Mouse (Mus musculus): ENCODE measurements around the gene Pnmt. TPM values are rescaled to one million over a fixed set of nuclear protein-coding genes. Genes with fewer than 3 reads are reported as not detected.

The Pnmt gene
- polyA plus RNA-seq, 1 experiment, result not detected

DNA sequence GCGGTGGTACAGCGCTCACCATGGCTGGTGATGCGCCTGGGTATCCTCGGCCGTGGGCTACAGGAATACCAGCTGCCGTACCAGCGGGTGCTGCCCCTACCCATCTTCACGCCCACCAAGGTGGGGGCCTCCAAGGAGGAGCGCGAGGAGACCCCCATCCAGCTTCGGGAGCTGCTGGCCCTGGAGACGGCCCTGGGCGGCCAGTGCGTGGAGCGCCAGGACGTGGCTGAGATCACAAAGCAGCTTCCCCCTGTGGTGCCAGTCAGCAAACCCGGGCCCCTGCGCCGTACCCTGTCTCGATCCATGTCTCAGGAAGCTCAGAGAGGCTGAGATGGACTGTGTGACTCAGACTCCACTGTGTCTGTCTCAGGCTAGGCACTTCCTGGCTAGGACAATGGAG, 2.0 kb upstream of the Pnmt start:
- no peak for TF ChIP-seq CTCF (IDR thresholded peaks at IDR 0.05; ENCODE audit: control insufficient read depth, insufficient read depth, low read length)
- no peak for TF ChIP-seq POLR2A (IDR thresholded peaks at IDR 0.05; ENCODE audit: borderline replicate concordance, control insufficient read depth, low read depth, low read length)

GRCm38 (mm10) chr11:98384721-98385637, 1.3 kb upstream of the Pnmt start:
- no peak for TF ChIP-seq CTCF (IDR thresholded peaks at IDR 0.05; ENCODE audit: control insufficient read depth, insufficient read depth, low read length)
- TF ChIP-seq POLR2A (IDR thresholded peaks at IDR 0.05; ENCODE audit: borderline replicate concordance, control insufficient read depth, low read depth, low read length), result no peak
- WGBS, result 71% methylated on average over 8 of the region's 8 CpGs

More for the DNA sequence above, 2.0 kb upstream of the Pnmt start:
- WGBS, result 79% methylated on average over 20 of the region's 20 CpGs
- H3K27ac ChIP-seq (ENCODE audit: control insufficient read depth, insufficient read depth, low read depth, low read length, poor library complexity), result no peak overlapping the region
- H3K4me1 ChIP-seq (ENCODE audit: control insufficient read depth, insufficient read depth, low read length), result no peaks in the 10 kb centered on the region
- no peak overlapping the region for H3K4me3 ChIP-seq (replicated peaks; ENCODE audit: control insufficient read depth, low read depth, low read length)

GRCm38 (mm10) chr11:98386596-98386995, 346 bp downstream of the Pnmt start:
- no peak overlapping the region for H3K4me3 ChIP-seq (replicated peaks; ENCODE audit: control insufficient read depth, low read depth, low read length)
- WGBS, result 20% methylated on average over 24 of the region's 24 CpGs
- H3K27ac ChIP-seq (ENCODE audit: control insufficient read depth, insufficient read depth, low read depth, low read length, poor library complexity), result no peak overlapping the region
- no peaks in the 10 kb centered on the region for H3K4me1 ChIP-seq (ENCODE audit: control insufficient read depth, insufficient read depth, low read length)
- TF ChIP-seq POLR2A (IDR thresholded peaks at IDR 0.05; ENCODE audit: borderline replicate concordance, control insufficient read depth, low read depth, low read length), result peak; percentile 27; the same call in 1 of the 2 replicates
- no peak for TF ChIP-seq CTCF (IDR thresholded peaks at IDR 0.05; ENCODE audit: control insufficient read depth, insufficient read depth, low read length)

More at GRCm38 (mm10) chr11:98384721-98385637, 1.3 kb upstream of the Pnmt start:
- no peaks in the 10 kb centered on the region for H3K4me1 ChIP-seq (ENCODE audit: control insufficient read depth, insufficient read depth, low read length)
- H3K27ac ChIP-seq (ENCODE audit: control insufficient read depth, insufficient read depth, low read depth, low read length, poor library complexity), result no peak overlapping the region
- H3K4me3 ChIP-seq (replicated peaks; ENCODE audit: control insufficient read depth, low read depth, low read length), result no peak overlapping the region

GRCm38 (mm10) chr11:98387056-98387577, 867 bp downstream of the Pnmt start:
- Histone ChIP-seq H3K4me1 (ENCODE audit: control insufficient read depth, insufficient read depth, low read length) (no peaks in the 10 kb centered on the region), H3K27ac (ENCODE audit: control insufficient read depth, insufficient read depth, low read depth, low read length, poor library complexity) (no peak overlapping the region), H3K4me3 (replicated peaks; ENCODE audit: control insufficient read depth, low read depth, low read length) (no peak overlapping the region)
- 57% methylated on average over 14 of the region's 14 CpGs for WGBS
- TF ChIP-seq CTCF (IDR thresholded peaks at IDR 0.05; ENCODE audit: control insufficient read depth, insufficient read depth, low read length), result no peak
- TF ChIP-seq POLR2A (IDR thresholded peaks at IDR 0.05; ENCODE audit: borderline replicate concordance, control insufficient read depth, low read depth, low read length), result no peak

DNA sequence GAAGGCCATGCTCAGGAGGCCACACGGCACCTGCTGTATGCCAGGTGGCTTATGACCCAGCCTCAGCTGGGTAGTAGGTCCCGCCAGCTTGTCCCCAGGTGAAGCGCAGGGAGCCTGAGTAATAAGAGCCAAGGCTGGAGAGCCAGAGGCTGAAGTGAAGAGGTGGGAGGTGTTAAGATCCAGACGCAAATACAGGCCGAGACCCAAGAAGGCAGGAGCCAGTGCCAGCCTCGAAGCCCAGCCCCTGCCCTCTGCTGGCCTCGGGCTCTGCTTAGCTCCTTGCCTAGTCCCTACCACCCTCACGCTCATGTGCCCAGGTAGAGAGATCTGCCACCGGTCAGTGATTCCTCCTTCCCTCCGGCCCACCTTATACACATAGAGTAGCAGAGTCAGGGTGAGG, 2.0 kb downstream of the Pnmt start:
- TF ChIP-seq CTCF (IDR thresholded peaks at IDR 0.05; ENCODE audit: control insufficient read depth, insufficient read depth, low read length) (no peak), POLR2A (IDR thresholded peaks at IDR 0.05; ENCODE audit: borderline replicate concordance, control insufficient read depth, low read depth, low read length) (no peak)
- WGBS, result 85% methylated on average over 10 of the region's 10 CpGs
- Histone ChIP-seq H3K27ac (ENCODE audit: control insufficient read depth, insufficient read depth, low read depth, low read length, poor library complexity) (no peak overlapping the region), H3K4me1 (ENCODE audit: control insufficient read depth, insufficient read depth, low read length) (peaks cover 2% of the 10 kb centered on the region), H3K4me3 (replicated peaks; ENCODE audit: control insufficient read depth, low read depth, low read length) (no peak overlapping the region)

GRCm38 (mm10) chr11:98389221-98389780, 3.1 kb downstream of the Pnmt start:
- peaks cover 2% of the 10 kb centered on the region for H3K4me1 ChIP-seq (ENCODE audit: control insufficient read depth, insufficient read depth, low read length)
- TF ChIP-seq POLR2A (IDR thresholded peaks at IDR 0.05; ENCODE audit: borderline replicate concordance, control insufficient read depth, low read depth, low read length), result no peak
- TF ChIP-seq CTCF (IDR thresholded peaks at IDR 0.05; ENCODE audit: control insufficient read depth, insufficient read depth, low read length), result peak; percentile 62
- H3K27ac ChIP-seq (ENCODE audit: control insufficient read depth, insufficient read depth, low read depth, low read length, poor library complexity), result no peak overlapping the region
- 15% methylated on average over 9 of the region's 9 CpGs for WGBS
- no peak overlapping the region for H3K4me3 ChIP-seq (replicated peaks; ENCODE audit: control insufficient read depth, low read depth, low read length)

GRCm38 (mm10) chr11:98390141-98390540, 3.9 kb downstream of the Pnmt start:
- 90% methylated on average over 12 of the region's 12 CpGs for WGBS
- H3K27ac ChIP-seq (ENCODE audit: control insufficient read depth, insufficient read depth, low read depth, low read length, poor library complexity), result no peak overlapping the region
- H3K4me3 ChIP-seq (replicated peaks; ENCODE audit: control insufficient read depth, low read depth, low read length), result no peak overlapping the region
- peaks cover 2% of the 10 kb centered on the region for H3K4me1 ChIP-seq (ENCODE audit: control insufficient read depth, insufficient read depth, low read length)
- TF ChIP-seq POLR2A (IDR thresholded peaks at IDR 0.05; ENCODE audit: borderline replicate concordance, control insufficient read depth, low read depth, low read length) (no peak), CTCF (IDR thresholded peaks at IDR 0.05; ENCODE audit: control insufficient read depth, insufficient read depth, low read length) (no peak)

DNA sequence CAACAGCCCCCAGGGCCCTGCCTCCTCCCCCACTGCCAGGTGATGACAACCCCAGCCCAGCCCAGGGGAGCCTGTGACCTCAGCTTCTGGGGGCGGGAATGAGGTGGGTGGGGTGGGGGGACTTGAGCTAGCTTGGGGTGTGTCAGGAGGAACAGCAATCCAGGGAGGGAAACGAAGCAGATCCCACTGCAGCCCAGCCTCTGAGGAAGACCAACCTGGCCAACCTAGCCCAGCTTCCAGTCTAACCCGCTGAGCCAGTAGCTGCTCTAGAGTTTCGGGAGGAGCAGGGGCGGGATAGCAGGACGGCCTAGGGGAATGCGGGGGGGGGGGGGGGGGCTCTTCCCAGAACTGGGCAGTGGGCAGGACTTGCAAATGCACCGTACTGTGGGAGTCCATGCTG, 5.8 kb downstream of the Pnmt start:
- H3K27ac ChIP-seq (ENCODE audit: control insufficient read depth, insufficient read depth, low read depth, low read length, poor library complexity), result no peak overlapping the region
- TF ChIP-seq POLR2A (IDR thresholded peaks at IDR 0.05; ENCODE audit: borderline replicate concordance, control insufficient read depth, low read depth, low read length) (no peak), CTCF (IDR thresholded peaks at IDR 0.05; ENCODE audit: control insufficient read depth, insufficient read depth, low read length) (no peak)
- H3K4me3 ChIP-seq (replicated peaks; ENCODE audit: control insufficient read depth, low read depth, low read length), result no peak overlapping the region
- WGBS, result 49% methylated on average over 8 of the region's 8 CpGs
- H3K4me1 ChIP-seq (ENCODE audit: control insufficient read depth, insufficient read depth, low read length), result peaks cover 2% of the 10 kb centered on the region

Measured in bone marrow, adult 2 months (tissue).